Mouse (Mus musculus): ENCODE results near the gene Dnmbp. TPM values are rescaled to one million over a fixed set of nuclear protein-coding genes. Genes with fewer than 3 reads are reported as not detected.
"Not testable (repeated sequence)": the region's sequence is repeated elsewhere in the genome, so short reads cannot be mapped to it uniquely, and the experiment has no call there.

Gene Dnmbp
- polyA plus RNA-seq, 1 experiment from 2014 or later: 23.8 TPM

GRCm38 (mm10) chr19:43965496-43966085 lies 25.6 kb upstream of the Dnmbp start:
- 58% methylated on average over 11 of the region's 11 CpGs for WGBS
- Histone ChIP-seq H3K36me3 (no peaks in the 10 kb centered on the region), H3K4me1 (peaks cover 3% of the 10 kb centered on the region; the same call in 1 of the 2 replicates), H3K27ac (no peak overlapping the region), H3K9ac (no peak overlapping the region), H3K9me3 (no peaks in the 10 kb centered on the region), H3K27me3 (no peaks in the 10 kb centered on the region), H3K4me2 (no peak overlapping the region), H3K4me3 (no peak overlapping the region)
- no peak for ATAC-seq (ENCODE audit: insufficient number of reproducible peaks, low FRiP score, low TSS enrichment, low read depth)

DNA sequence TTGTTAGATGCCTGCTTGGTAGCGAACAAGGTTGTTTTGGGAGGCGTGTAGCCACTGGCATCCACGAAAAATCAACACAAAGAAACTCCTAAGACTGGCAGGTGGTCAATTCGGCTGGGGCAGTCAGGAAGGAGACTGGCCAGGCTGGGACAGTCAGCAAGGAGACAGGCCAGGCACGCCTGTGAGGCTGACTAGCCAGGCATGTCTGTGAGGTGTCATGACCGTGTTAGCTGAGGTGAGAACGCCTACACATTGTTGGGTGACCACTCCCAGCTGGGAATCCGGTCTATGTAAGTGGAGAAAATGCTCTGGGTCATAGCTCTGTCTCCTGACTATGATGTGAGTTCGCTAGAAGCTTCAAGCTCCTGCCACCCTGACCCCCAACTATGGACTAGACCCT lies 22.8 kb upstream of the Dnmbp start:
- Histone ChIP-seq H3K36me3 (no peaks in the 10 kb centered on the region), H3K4me2 (no peak overlapping the region), H3K27ac (no peak overlapping the region), H3K9me3 (no peaks in the 10 kb centered on the region), H3K9ac (no peak overlapping the region), H3K4me1 (peaks cover 8% of the 10 kb centered on the region), H3K4me3 (no peak overlapping the region), H3K27me3 (no peaks in the 10 kb centered on the region)
- ATAC-seq (ENCODE audit: insufficient number of reproducible peaks, low FRiP score, low TSS enrichment, low read depth): no peak
- WGBS: 70% methylated on average over 9 of the region's 9 CpGs

DNA sequence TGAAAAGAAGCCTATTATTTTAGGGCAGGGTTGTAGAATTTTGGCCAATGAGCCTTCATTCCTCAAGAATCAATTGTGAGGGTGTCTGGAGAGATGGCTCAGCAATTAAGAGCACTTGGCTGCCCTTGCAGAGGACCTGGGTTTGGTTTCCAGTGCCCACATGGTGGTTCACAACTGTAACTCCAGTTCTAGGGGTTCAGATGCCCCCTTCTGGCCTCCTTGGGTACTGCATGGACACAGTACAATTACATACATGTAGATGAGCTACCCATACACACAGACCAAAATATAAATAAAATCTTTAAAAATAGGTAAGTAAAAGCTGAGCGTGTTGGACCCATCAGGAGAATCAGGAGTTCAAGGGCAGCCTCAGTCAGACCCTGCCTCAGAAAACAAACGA lies 21.2 kb upstream of the Dnmbp start:
- no peak overlapping the region for H3K4me3 ChIP-seq
- no peak for ATAC-seq (ENCODE audit: insufficient number of reproducible peaks, low FRiP score, low TSS enrichment, low read depth)
- H3K27me3 ChIP-seq: no peaks in the 10 kb centered on the region
- 84% methylated on average over 2 of the region's 2 CpGs for whole genome bisulfite sequencing
- no peaks in the 10 kb centered on the region for H3K9me3 ChIP-seq
- H3K27ac ChIP-seq: no peak overlapping the region
- H3K36me3 ChIP-seq: no peaks in the 10 kb centered on the region
- peaks cover 14% of the 10 kb centered on the region for H3K4me1 ChIP-seq
- no peak overlapping the region for H3K4me2 ChIP-seq
- no peak overlapping the region for H3K9ac ChIP-seq

DNA sequence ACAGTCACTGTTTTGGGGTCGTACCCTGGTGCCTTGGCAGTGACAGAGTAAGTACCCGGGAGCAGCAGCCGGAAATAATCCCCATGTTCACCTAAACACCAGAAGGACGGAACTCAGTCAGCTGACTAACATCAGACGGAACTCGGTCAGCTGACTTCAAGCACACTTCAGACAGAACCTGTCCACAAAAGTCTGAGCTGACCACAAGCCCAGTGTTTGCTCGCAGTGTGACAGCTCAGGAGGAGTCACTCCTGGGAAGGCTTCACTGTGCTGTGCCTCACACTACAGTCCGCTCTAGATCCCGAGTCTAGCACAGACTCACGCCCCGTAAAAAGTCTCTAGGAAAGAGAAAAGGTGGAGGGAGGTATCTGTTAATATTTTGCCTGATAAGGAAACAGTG lies 20.0 kb upstream of the Dnmbp start:
- Histone ChIP-seq H3K36me3 (no peaks in the 10 kb centered on the region), H3K9ac (no peak overlapping the region), H3K4me2 (no peak overlapping the region), H3K4me3 (no peak overlapping the region), H3K27me3 (no peaks in the 10 kb centered on the region), H3K27ac (no peak overlapping the region), H3K4me1 (peaks cover 10% of the 10 kb centered on the region), H3K9me3 (no peaks in the 10 kb centered on the region)
- ATAC-seq (ENCODE audit: insufficient number of reproducible peaks, low FRiP score, low TSS enrichment, low read depth): no peak
- WGBS: 88% methylated on average over 11 of the region's 11 CpGs

GRCm38 (mm10) chr19:43959162-43959561 lies 19.2 kb upstream of the Dnmbp start:
- Histone ChIP-seq H3K4me3 (no peak overlapping the region), H3K4me2 (no peak overlapping the region), H3K27me3 (no peaks in the 10 kb centered on the region), H3K9ac (no peak overlapping the region), H3K27ac (no peak overlapping the region), H3K9me3 (no peaks in the 10 kb centered on the region), H3K4me1 (peaks cover 10% of the 10 kb centered on the region), H3K36me3 (no peaks in the 10 kb centered on the region)
- 21% methylated on average over 2 of the region's 2 CpGs for WGBS
- ATAC-seq (ENCODE audit: insufficient number of reproducible peaks, low FRiP score, low TSS enrichment, low read depth): no peak

- Histone ChIP-seq H3K36me3 (no peaks in the 10 kb centered on the region), H3K4me1 (peaks cover 10% of the 10 kb centered on the region), H3K9me3 (no peaks in the 10 kb centered on the region), H3K27me3 (no peaks in the 10 kb centered on the region), H3K4me2 (no peak overlapping the region), H3K9ac (no peak overlapping the region), H3K4me3 (no peak overlapping the region), H3K27ac (0 out of 2 replicates have a peak overlapping the region, but pooled peaks have one; percentile 33)
- WGBS: 59% methylated on average over 4 of the region's 4 CpGs
- ATAC-seq (ENCODE audit: insufficient number of reproducible peaks, low FRiP score, low TSS enrichment, low read depth): no peak
These were observed 17.9 kb upstream of the Dnmbp start for GRCm38 (mm10) chr19:43957881-43958280.

- Histone ChIP-seq H3K4me2 (no peak overlapping the region), H3K9me3 (no peaks in the 10 kb centered on the region), H3K27me3 (no peaks in the 10 kb centered on the region), H3K4me1 (peaks cover 10% of the 10 kb centered on the region), H3K27ac (peak overlapping the region; percentile 33; the same call in 1 of the 2 replicates), H3K36me3 (no peaks in the 10 kb centered on the region), H3K9ac (no peak overlapping the region), H3K4me3 (no peak overlapping the region)
- no peak for ATAC-seq (ENCODE audit: insufficient number of reproducible peaks, low FRiP score, low TSS enrichment, low read depth)
- WGBS: 13% methylated on average over 4 of the region's 4 CpGs
These were observed 17.4 kb upstream of the Dnmbp start for GRCm38 (mm10) chr19:43957402-43957801.

DNA sequence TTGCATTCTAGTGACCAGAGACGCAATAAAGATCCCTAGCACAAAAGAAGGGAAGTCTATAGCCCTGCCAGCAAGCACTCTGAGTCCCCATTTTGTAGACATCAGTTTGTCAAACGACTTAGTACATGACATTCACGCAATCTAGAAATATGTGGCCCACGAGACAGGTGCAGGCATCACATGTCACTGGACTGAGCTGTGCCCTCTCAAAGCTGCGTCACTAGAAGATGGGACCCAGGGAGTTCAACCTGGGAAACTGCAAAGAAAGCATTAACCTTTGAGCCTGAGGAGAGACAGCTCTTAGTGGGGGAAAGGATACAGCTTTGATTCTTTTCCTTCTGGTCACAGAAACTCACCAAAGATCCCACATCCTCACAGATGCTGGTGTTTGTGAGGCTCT lies 15.3 kb upstream of the Dnmbp start:
- Histone ChIP-seq H3K4me3 (no peak overlapping the region), H3K4me2 (no peak overlapping the region), H3K4me1 (peaks cover 10% of the 10 kb centered on the region), H3K9ac (no peak overlapping the region), H3K36me3 (no peaks in the 10 kb centered on the region), H3K27ac (no peak overlapping the region), H3K9me3 (no peaks in the 10 kb centered on the region), H3K27me3 (no peaks in the 10 kb centered on the region)
- no peak for ATAC-seq (ENCODE audit: insufficient number of reproducible peaks, low FRiP score, low TSS enrichment, low read depth)
- WGBS: 72% methylated on average over 5 of the region's 5 CpGs

DNA sequence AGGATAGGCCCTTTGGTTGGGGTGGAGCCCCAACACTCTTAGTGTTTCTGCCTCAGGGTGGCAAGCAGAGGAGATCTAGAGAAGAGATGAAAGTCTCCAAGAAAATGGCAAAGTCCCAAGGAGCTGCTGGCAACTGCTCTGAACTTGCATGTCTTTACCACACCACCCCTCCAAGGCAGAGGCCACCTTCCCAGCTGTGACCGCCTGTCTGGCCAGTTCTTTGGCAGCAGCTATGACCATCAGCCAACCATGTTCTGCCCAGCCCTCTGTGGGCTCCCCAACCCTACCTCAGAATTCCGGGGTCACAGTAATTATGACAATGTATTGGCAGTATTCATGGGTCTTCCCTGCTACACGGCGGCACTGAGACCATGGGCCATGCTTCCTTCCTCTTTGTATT lies 14.9 kb upstream of the Dnmbp start:
- peaks cover 10% of the 10 kb centered on the region for H3K4me1 ChIP-seq
- H3K4me2 ChIP-seq: no peak overlapping the region
- no peaks in the 10 kb centered on the region for H3K36me3 ChIP-seq
- H3K27me3 ChIP-seq: no peaks in the 10 kb centered on the region
- no peak for ATAC-seq (ENCODE audit: insufficient number of reproducible peaks, low FRiP score, low TSS enrichment, low read depth)
- no peak overlapping the region for H3K27ac ChIP-seq
- no peak overlapping the region for H3K9ac ChIP-seq
- no peaks in the 10 kb centered on the region for H3K9me3 ChIP-seq
- H3K4me3 ChIP-seq: no peak overlapping the region
- WGBS: 83% methylated on average over 4 of the region's 4 CpGs

- not testable (repeated sequence) for ATAC-seq (ENCODE audit: insufficient number of reproducible peaks, low FRiP score, low TSS enrichment, low read depth); H3K4me3 ChIP-seq; H3K27ac ChIP-seq; H3K36me3 ChIP-seq; H3K9me3 ChIP-seq; H3K9ac ChIP-seq; H3K4me2 ChIP-seq; H3K27me3 ChIP-seq
- 86% methylated on average over 8 of the region's 8 CpGs for WGBS
- peaks cover 16% of the 10 kb centered on the region for H3K4me1 ChIP-seq
These were observed 12.9 kb upstream of the Dnmbp start for GRCm38 (mm10) chr19:43952936-43953335.

DNA sequence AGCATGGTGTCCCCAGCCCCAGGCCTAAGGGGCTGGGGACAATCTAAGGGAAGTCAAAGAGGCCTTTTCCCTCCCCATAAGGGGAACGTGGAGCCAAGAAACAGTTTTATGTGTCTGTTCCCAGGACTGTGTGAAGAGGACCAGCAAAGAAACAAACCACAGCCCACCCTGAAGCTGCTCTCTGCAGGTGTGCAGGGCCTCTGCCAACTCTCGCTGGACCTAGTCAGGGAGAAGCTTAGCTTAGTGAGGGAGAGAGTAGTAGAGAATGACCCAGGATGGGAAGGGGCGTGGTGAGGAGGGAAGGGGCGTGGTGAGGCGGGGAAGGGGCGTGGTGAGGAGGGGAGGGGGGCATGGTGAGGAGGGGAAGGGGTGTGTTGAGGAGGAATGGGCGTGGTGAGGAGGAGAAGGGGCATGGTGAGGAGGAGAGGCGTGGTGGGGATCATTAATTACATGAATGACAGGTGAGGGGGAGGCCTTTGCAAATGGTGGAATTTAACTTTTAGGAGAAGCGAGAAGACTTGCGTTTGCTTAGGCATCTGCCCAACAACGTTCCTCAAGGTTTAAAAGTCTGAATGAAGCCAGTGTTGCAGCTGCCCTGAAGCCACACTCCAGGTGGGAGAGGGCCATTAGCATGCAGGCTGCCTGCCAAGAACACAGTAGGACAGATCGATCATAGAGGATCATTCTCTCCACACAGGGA lies 9.3 kb upstream of the Dnmbp start:
- ATAC-seq (ENCODE audit: insufficient number of reproducible peaks, low FRiP score, low TSS enrichment, low read depth): peak; percentile 84
- peak overlapping the region; percentile 36 for H3K4me2 ChIP-seq
- no peak overlapping the region for H3K9ac ChIP-seq
- no peaks in the 10 kb centered on the region for H3K36me3 ChIP-seq
- H3K27ac ChIP-seq: peak overlapping the region; percentile 75
- WGBS: 3% methylated on average over 12 of the region's 12 CpGs
- H3K27me3 ChIP-seq: no peaks in the 10 kb centered on the region
- no peaks in the 10 kb centered on the region for H3K9me3 ChIP-seq
- peaks cover 9% of the 10 kb centered on the region for H3K4me1 ChIP-seq
- H3K4me3 ChIP-seq: peak overlapping the region; percentile 13

DNA sequence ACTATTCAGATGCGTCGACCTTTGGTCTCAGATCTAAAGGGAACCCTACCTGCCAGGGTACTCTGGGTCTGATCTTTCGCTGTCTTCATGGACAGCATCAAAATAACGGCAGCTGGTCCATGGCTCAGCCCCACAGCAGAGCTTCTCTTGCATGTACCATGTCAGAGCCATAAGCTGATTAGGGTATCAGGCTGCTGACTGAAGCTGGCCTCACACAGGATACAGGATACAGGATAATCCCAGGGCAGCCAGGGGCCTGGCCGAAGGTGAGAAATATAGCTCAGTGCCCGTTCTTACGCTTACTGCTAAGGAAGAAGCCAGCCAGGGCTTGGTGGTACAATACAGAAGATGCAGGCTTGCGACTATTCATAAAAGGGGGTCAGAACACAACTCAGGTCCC lies 4.6 kb upstream of the Dnmbp start:
- Histone ChIP-seq H3K27me3 (no peaks in the 10 kb centered on the region), H3K4me1 (peaks cover 7% of the 10 kb centered on the region), H3K9ac (no peak overlapping the region), H3K4me3 (no peak overlapping the region), H3K9me3 (no peaks in the 10 kb centered on the region), H3K4me2 (no peak overlapping the region), H3K27ac (no peak overlapping the region), H3K36me3 (no peaks in the 10 kb centered on the region)
- no peak for ATAC-seq (ENCODE audit: insufficient number of reproducible peaks, low FRiP score, low TSS enrichment, low read depth)
- 86% methylated on average over 8 of the region's 8 CpGs for WGBS
